Mouse (Mus musculus): ENCODE data around the gene Camta1.
"Not testable (repeated sequence)": the region's sequence is repeated elsewhere in the genome, so short reads cannot be mapped to it uniquely, and the experiment has no call there.

The Camta1 gene

DNA sequence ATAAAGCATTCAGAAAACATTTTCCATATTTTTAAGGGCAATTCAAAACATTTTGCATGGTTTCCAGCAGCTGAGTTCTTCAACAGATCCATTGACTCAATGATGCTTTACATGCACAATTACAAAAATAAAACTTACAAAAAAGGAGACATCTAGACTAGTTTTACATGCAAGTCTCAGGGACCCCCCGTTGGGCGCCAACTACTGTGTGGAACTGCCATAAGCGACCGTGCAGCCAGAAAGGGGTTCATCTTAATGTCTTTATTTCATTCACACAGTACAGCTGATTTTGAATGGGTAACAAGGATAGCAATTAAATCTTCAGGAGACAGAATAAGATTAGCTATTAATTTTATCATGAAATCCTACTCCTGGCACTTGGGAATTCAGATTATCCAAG lies 802.1 kb downstream of the Camta1 start:
- no peak for DNase-seq (ENCODE audit: low read depth)

DNA sequence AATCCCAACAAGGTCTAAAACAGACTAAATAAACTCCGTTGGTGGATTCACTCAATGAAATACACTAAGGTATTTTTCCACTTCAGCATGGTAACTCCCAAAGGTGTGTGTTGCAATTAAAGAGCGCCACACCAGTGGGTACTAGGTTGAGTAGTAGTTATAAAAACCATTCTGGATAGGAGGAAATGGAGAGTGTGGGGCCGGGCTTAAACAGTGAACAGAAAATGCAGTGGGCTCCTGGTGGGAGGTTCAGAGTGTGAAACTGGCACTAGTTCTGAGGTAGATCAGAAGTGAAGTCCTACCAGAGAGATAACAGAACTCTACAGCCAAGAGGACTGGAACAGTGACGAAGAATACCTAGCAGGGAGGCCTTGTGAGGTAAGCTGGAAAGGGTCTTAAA lies 803.0 kb downstream of the Camta1 start:
- DNase-seq (ENCODE audit: low read depth), result no peak

GRCm38 (mm10) chr4:151057347-151058321 lies 804.0 kb downstream of the Camta1 start, which contains the start of gene Vamp3:
Gene Vamp3 (minus strand): TSS chr4:151057963.
- DNase-seq (ENCODE audit: low read depth), result peak; percentile 100

DNA sequence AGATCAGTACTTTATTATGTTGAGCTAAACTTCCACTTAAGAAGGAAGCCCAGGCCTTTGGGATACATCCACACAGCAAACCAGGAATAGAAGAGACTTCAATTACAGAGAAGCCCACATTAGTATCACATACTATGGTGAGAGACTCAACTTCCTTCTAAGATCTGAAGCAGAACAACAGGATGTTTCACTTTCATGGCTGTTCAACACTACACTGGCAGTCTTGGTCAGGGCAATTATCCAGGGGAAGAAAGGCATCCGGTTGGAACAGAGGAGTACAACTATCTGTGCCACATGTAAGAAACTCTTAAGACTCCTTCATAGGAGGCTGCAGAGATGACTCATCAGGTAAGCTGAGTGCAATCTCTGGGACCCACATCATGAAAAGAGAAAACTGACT lies 810.5 kb downstream of the Camta1 start:
- no peak for DNase-seq (ENCODE audit: low read depth)

DNA sequence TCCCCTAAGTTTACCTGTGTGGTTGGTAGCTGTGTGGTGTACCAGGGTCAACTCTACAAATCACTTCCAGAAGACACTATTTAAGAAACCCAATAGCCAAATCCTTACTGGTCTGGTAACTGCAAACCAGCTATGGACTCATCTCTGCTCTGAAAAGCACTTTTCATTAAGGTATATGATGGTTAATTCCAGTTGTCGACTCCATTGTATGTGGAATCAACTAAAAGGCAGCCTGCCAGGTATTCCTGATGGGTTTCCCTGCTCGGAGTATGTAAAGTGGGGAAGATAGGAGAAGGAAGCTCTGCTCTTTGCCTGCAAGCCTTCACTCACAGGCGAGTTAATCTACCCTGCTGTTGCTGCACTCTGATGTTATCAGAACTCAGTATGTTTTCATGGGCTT lies 815.2 kb downstream of the Camta1 start:
- DNase-seq (ENCODE audit: low read depth), result no peak

DNA sequence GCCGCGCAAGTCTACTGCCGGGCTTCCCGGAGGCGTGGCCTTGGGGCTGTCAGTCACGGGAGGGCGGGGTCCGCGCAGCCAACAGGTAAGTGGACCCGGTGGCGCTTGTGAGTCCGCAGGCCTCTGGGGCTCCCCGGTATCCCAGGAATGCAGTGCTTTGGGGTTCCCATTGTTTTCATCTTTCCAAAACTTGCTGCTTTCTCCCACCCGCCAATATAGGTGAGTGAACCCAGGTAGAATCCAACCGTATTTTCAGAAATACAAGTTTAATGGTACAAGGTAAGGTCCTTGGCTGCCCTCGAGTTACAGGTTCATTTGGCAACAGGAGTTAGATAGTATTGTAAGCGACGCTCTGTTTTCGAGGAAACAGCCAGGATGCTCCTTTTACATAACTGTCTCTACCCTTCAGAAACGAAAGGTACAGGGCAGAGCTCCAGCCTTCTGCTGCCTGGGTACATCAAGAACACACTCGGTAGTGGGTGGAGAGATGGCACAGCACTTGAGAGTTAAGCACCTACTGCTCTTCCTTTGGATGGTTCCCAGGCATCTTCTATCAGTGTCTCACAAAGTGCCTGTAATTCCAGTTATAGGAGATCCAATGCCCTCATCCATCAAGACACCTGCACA lies 816.6 kb downstream of the Camta1 start:
- no peak for DNase-seq (ENCODE audit: low read depth)

- DNase-seq (ENCODE audit: low read depth), result peak; percentile 94
Observed at GRCm38 (mm10) chr4:151044037-151044943, 817.4 kb downstream of the Camta1 start, which contains the start of gene Per3. Gene Per3 (minus strand): TSS chr4:151044665.

- DNase-seq (ENCODE audit: low read depth), result no peak
Observed at GRCm38 (mm10) chr4:151043281-151043680, 818.4 kb downstream of the Camta1 start.

DNA sequence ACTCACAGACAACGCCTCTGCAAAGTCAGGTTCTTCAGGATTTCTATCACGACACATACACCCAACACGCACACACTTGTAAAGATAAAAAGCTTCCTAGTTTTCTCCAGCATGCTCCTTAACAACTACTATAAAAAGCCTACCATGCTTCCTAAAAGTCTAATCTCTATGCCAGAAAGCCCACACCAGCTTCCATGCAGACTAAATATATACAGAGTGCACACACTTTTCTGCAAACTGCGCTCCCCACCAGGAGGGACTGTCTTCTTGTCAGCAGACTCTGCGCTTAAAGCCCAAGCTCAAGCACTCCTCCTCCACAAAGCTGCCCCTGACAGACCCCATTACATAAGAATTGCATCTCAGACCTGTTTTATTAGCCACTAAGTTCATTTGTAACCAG lies 820.2 kb downstream of the Camta1 start:
- DNase-seq (ENCODE audit: low read depth), result no peak

- DNase-seq (ENCODE audit: low read depth), result no peak
Observed at GRCm38 (mm10) chr4:151037800-151038199, 823.9 kb downstream of the Camta1 start.

- DNase-seq (ENCODE audit: low read depth), result no peak
Observed at GRCm38 (mm10) chr4:151036521-151036920, 825.2 kb downstream of the Camta1 start.

GRCm38 (mm10) chr4:151027001-151027400 lies 834.7 kb downstream of the Camta1 start:
- peak; percentile 54 for DNase-seq (ENCODE audit: low read depth)

- no peak for DNase-seq (ENCODE audit: low read depth)
Observed at GRCm38 (mm10) chr4:151024152-151024551, 837.5 kb downstream of the Camta1 start.

DNA sequence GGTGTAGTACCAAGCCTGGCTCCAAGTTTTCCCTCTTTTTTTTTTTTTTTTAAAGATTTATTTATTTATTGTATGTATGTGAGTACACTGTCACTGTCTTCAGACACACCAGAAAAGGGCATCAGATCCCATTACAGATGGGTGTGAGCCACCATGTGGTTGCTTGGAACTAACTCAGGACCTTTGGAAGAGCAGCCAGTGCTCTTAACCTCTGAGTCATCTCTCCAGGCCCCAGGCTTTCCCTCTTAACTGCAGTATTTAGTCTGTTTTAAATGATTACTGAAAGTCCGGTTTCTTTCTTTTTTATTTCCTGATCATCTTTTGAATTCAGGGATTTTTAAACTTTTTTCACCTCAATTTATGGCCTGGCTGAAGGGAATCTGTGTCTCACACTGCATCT lies 844.3 kb downstream of the Camta1 start:
- DNase-seq (ENCODE audit: low read depth), result not testable (repeated sequence)

DNA sequence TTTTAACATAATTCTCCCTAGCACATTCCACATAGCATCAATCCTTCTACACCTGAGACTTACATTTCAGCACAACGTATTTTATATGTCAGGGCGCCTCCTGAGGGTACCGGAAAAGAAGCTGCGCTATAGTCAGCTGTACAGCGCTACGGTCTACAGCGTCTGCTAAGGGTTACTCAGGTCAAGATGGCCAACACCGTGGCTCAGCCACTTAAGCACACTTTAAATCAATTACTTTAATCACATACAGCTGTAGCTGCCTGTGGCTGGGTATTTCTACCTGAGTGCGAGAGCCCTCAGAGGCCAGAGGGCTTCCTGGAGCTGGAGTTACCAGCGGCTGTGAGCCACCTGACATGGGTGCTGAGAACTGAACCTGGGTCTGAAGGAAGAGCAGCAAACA lies 845.7 kb downstream of the Camta1 start:
- DNase-seq (ENCODE audit: low read depth), result no peak

GRCm38 (mm10) chr4:151010316-151010715 lies 851.4 kb downstream of the Camta1 start:
- no peak for DNase-seq (ENCODE audit: low read depth)

DNA sequence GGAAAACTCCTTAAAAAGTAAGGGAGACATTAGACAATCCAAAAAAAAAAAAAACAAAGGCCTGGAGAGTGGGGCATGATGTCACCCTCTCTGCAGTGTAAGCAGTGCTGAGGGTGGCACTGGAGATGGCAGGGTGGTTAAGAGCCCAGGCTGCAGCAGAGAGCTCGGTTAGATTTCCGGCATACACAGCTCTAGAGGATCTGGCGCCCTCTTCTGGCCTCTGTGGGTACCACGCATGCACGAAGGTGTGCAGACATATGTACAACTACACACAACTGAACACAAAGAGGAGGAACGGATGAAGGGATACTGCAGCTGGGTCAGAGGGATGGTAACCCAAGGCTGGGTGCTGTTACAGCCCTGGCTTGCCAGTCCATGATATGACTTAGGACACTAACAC lies 854.7 kb downstream of the Camta1 start:
- DNase-seq (ENCODE audit: low read depth), result peak; percentile 88

GRCm38 (mm10) chr4:151005656-151006318 lies 855.9 kb downstream of the Camta1 start:
- DNase-seq (ENCODE audit: low read depth), result peak; percentile 77

- peak; percentile 63 for DNase-seq (ENCODE audit: low read depth)
Observed at GRCm38 (mm10) chr4:151001397-151001796, 860.3 kb downstream of the Camta1 start.

DNA sequence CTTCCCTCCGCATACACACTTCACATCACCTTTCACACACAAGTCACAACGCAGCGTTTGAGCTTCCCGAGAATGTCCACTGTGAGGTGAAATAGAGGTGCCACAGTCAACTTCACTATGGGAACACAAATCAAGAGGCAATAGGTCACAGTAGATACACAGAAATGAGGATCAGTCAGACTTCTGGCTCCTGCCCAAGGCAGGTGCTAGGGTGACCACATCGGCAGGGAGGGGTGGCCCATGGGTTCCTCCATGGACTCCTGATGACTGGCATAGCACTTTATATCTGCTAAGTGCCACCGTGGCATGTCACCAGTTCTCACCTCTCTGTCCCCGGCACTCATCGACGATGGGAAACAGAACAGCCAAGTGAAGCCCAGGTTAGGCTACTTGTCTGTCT lies 863.0 kb downstream of the Camta1 start:
- no peak for DNase-seq (ENCODE audit: low read depth)

GRCm38 (mm10) chr4:150996797-150997196 lies 864.9 kb downstream of the Camta1 start, which contains the start of gene Uts2:
Gene Uts2 (plus strand): TSS chr4:150997097.
- no peak for DNase-seq (ENCODE audit: low read depth)

All from induced T-regulatory cell, adult 2 months (primary cell).